Mouse (Mus musculus): ENCODE measurements at regions not wholly inside any gene's neighbourhood (a gene's known extent, or its start where the extent isn't known, plus 50 kb on each side); places are given as distances from the start of the nearest gene placed in this dataset.
A peak's percentile ranks its signal among the peaks of the same experiment; 100 is the strongest.

- no peak for DNase-seq (ENCODE audit: extremely low spot score in 1 of 2, low spot score in 1 of 2)
These were observed 766.8 kb downstream of the Tmem114 start for GRCm38 (mm10) chr16:7658133-7658532.

GRCm38 (mm10) chr16:7654451-7654850, 770.5 kb downstream of the Tmem114 start:
- no peak for DNase-seq (ENCODE audit: extremely low spot score in 1 of 2, low spot score in 1 of 2)

- no peak for DNase-seq (ENCODE audit: extremely low spot score in 1 of 2, low spot score in 1 of 2)
These were observed 775.2 kb downstream of the Tmem114 start for GRCm38 (mm10) chr16:7649771-7650170.

- no peak for DNase-seq (ENCODE audit: extremely low spot score in 1 of 2, low spot score in 1 of 2)
These were observed 777.5 kb downstream of the Tmem114 start for GRCm38 (mm10) chr16:7647275-7647926.

- DNase-seq (ENCODE audit: extremely low spot score in 1 of 2, low spot score in 1 of 2): no peak
These were observed 780.6 kb downstream of the Tmem114 start for GRCm38 (mm10) chr16:7644363-7644762.

GRCm38 (mm10) chr16:7638955-7639755, 785.8 kb downstream of the Tmem114 start:
- peak in 1 of 2 experiments; percentile 15 for DNase-seq (ENCODE audit: extremely low spot score in 1 of 2, low spot score in 1 of 2)

GRCm38 (mm10) chr16:7637993-7638392, 786.9 kb downstream of the Tmem114 start:
- no peak for DNase-seq (ENCODE audit: extremely low spot score in 1 of 2, low spot score in 1 of 2)

- DNase-seq (ENCODE audit: extremely low spot score in 1 of 2, low spot score in 1 of 2): no peak
These were observed 787.7 kb downstream of the Tmem114 start for GRCm38 (mm10) chr16:7637121-7637700.

GRCm38 (mm10) chr16:7636326-7636725, 788.6 kb downstream of the Tmem114 start:
- DNase-seq (ENCODE audit: extremely low spot score in 1 of 2, low spot score in 1 of 2): no peak

- no peak for DNase-seq (ENCODE audit: extremely low spot score in 1 of 2, low spot score in 1 of 2)
These were observed 792.5 kb downstream of the Tmem114 start for GRCm38 (mm10) chr16:7632474-7632873.

GRCm38 (mm10) chr16:7628351-7628750, 796.6 kb downstream of the Tmem114 start:
- no peak for DNase-seq (ENCODE audit: extremely low spot score in 1 of 2, low spot score in 1 of 2)

GRCm38 (mm10) chr16:7606602-7607001, 818.3 kb downstream of the Tmem114 start:
- DNase-seq (ENCODE audit: extremely low spot score in 1 of 2, low spot score in 1 of 2): no peak

GRCm38 (mm10) chr16:7602428-7602827, 822.5 kb downstream of the Tmem114 start:
- no peak for DNase-seq (ENCODE audit: extremely low spot score in 1 of 2, low spot score in 1 of 2)

- DNase-seq (ENCODE audit: extremely low spot score in 1 of 2, low spot score in 1 of 2): peak in 1 of 2 experiments; percentile 2
These were observed 850.1 kb downstream of the Tmem114 start for GRCm38 (mm10) chr16:7574879-7575278.

GRCm38 (mm10) chr16:7560841-7561240, 864.1 kb downstream of the Tmem114 start:
- DNase-seq (ENCODE audit: extremely low spot score in 1 of 2, low spot score in 1 of 2): no peak

- DNase-seq (ENCODE audit: extremely low spot score in 1 of 2, low spot score in 1 of 2): no peak
These were observed 865.8 kb downstream of the Tmem114 start for GRCm38 (mm10) chr16:7559177-7559576.

- DNase-seq (ENCODE audit: extremely low spot score in 1 of 2, low spot score in 1 of 2): no peak
These were observed 866.3 kb downstream of the Tmem114 start for GRCm38 (mm10) chr16:7558637-7559036.

- DNase-seq (ENCODE audit: extremely low spot score in 1 of 2, low spot score in 1 of 2): no peak
These were observed 869.0 kb downstream of the Tmem114 start for GRCm38 (mm10) chr16:7555911-7556310.

- no peak for DNase-seq (ENCODE audit: extremely low spot score in 1 of 2, low spot score in 1 of 2)
These were observed 875.4 kb downstream of the Tmem114 start for GRCm38 (mm10) chr16:7549568-7549967.

GRCm38 (mm10) chr16:7544067-7544466, 880.9 kb downstream of the Tmem114 start:
- peak in 1 of 2 experiments; percentile 4 for DNase-seq (ENCODE audit: extremely low spot score in 1 of 2, low spot score in 1 of 2)

GRCm38 (mm10) chr16:7529811-7530210, 895.1 kb downstream of the Tmem114 start:
- DNase-seq (ENCODE audit: extremely low spot score in 1 of 2, low spot score in 1 of 2): no peak

- no peak for DNase-seq (ENCODE audit: extremely low spot score in 1 of 2, low spot score in 1 of 2)
These were observed 896.0 kb downstream of the Tmem114 start for GRCm38 (mm10) chr16:7528963-7529362.
